Mouse (Mus musculus): ENCODE results near the gene Ap1g2. TPM values are rescaled to one million over a fixed set of nuclear protein-coding genes. Genes with fewer than 3 reads are reported as not detected.

Gene Ap1g2
- polyA plus RNA-seq, 1 experiment = 2.4 TPM

DNA sequence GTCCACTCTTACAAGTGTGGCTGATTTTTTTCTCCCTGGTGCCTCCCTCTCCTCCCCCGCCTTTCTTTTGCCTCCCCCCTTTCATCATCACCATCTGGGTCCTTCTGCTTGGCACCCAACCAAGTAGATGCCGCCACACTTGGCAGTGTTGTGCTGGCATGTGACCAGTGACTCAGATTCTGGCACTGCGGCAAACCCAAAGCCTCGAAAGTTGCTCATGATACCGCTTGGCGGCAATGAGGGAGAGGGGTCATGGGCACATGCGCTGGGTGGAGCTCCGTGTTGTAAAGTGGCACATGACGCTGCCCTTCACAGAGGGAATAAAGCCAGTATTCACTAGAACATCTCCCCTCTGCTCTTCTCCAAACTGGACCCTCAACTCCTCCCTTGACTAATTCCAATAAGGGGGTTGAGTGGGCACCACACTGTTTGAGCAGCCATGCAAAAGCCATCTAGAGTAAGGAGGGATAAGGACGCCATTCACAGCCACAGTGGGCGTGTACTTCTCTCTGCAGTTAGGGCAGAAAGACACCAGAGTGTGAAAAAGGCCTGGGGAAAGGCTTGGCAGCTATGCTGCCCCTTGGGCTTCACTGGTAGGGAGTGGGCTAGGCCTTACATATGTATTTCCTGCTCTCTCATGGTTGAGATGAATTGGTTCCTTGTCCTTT lies 51.1 kb downstream of the Ap1g2 start:
- H3K36me3 ChIP-seq (ENCODE audit: control insufficient read depth) = no peaks in the 10 kb centered on the region
- H3K4me3 ChIP-seq (replicated peaks) = no peak overlapping the region
- TF ChIP-seq TAL1 (IDR thresholded peaks at IDR 0.05; ENCODE audit: low read length) (no peak), GATA1 (IDR thresholded peaks at IDR 0.05; ENCODE audit: low read length) (no peak)
- H3K27me3 ChIP-seq (ENCODE audit: control insufficient read depth) = peaks cover 12% of the 10 kb centered on the region
- H3K9me3 ChIP-seq (ENCODE audit: control insufficient read depth, low read length) = no peaks in the 10 kb centered on the region
- peaks cover 40% of the 10 kb centered on the region for H3K4me1 ChIP-seq (ENCODE audit: control insufficient read depth)

DNA sequence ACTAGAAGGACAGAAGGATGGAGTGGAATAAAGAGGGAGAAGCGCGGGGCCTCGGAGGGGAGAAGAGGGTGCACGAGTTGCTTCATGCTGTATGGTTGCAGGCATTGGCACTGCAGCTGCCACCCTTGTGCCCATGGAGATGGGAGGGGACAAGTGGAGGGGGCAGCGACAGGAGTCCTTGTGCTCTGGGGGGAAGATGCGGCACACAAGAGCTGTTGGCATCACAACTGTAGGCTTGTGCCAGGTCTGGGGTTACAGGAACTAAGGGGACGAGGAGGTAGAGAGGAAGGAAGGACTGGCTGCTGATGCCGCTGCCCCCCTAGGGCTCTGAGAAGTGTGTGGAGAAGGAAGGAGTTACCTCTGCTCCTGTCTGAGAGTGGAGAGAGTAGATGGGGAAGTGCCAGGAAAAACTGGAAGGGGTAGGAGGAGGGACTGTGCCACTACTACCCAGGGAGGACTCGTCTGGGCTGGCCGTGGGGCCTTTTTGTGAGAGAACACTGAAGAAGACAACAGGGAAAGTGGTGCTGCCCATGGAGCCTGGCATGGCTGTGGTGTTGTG lies 52.1 kb downstream of the Ap1g2 start:
- Histone ChIP-seq H3K27me3 (ENCODE audit: control insufficient read depth) (peaks cover 17% of the 10 kb centered on the region), H3K9me3 (ENCODE audit: control insufficient read depth, low read length) (no peaks in the 10 kb centered on the region), H3K36me3 (ENCODE audit: control insufficient read depth) (no peaks in the 10 kb centered on the region), H3K4me1 (ENCODE audit: control insufficient read depth) (peaks cover 32% of the 10 kb centered on the region), H3K4me3 (replicated peaks) (no peak overlapping the region)
- TF ChIP-seq GATA1 (IDR thresholded peaks at IDR 0.05; ENCODE audit: low read length) (no peak), TAL1 (IDR thresholded peaks at IDR 0.05; ENCODE audit: low read length) (no peak)

DNA sequence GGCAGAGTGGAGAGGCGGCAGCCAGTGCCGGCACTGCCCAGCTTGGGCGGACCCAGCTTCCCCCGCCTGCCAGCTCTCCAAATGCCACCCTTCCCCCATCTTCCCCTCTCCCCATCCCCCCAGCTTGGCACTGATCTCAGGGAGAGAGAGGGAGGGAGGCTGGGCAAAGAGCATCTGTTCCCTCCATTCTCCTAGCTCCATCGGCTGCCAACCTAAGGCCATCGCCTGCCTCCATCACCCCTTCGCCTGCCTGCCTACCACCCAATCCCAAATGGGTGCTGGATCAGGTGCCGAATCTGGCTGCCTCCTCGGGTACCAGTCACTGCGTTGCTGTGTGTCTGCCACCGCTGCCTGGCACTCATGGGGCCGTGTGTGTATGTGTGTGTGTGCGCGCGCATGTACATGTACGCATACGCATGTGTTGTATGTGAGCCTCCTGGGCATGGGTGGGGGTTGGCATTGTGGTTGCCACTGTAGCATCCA lies 52.6 kb downstream of the Ap1g2 start:
- peaks cover 19% of the 10 kb centered on the region for H3K27me3 ChIP-seq (ENCODE audit: control insufficient read depth)
- no peak overlapping the region for H3K4me3 ChIP-seq (replicated peaks)
- TF ChIP-seq GATA1 (IDR thresholded peaks at IDR 0.05; ENCODE audit: low read length) = no peak
- no peak for TF ChIP-seq TAL1 (IDR thresholded peaks at IDR 0.05; ENCODE audit: low read length)
- no peaks in the 10 kb centered on the region for H3K9me3 ChIP-seq (ENCODE audit: control insufficient read depth, low read length)
- H3K4me1 ChIP-seq (ENCODE audit: control insufficient read depth) = peaks cover 26% of the 10 kb centered on the region
- no peaks in the 10 kb centered on the region for H3K36me3 ChIP-seq (ENCODE audit: control insufficient read depth)

DNA sequence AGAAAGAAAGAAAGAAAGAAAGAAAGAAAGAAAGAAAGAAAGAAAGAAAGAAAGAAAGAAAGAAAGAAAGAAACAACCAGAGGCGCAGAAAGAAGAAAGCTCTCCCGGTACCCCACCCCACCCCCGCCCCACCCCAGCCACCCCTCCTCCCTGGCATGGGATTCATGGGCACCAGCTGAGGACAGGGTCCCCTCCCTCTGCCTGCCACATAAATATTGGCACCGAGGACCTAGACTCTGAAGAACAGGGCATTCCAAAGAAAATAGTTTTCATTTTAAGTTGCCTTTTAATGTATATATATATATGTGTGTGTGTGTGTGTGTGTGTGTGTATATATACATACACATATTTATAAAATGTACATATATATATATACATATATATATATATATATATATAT lies 53.3 kb downstream of the Ap1g2 start:
- peaks cover 19% of the 10 kb centered on the region for H3K4me1 ChIP-seq (ENCODE audit: control insufficient read depth)
- H3K9me3 ChIP-seq (ENCODE audit: control insufficient read depth, low read length) = no peaks in the 10 kb centered on the region
- TF ChIP-seq GATA1 (IDR thresholded peaks at IDR 0.05; ENCODE audit: low read length) (no peak), TAL1 (IDR thresholded peaks at IDR 0.05; ENCODE audit: low read length) (no peak)
- H3K27me3 ChIP-seq (ENCODE audit: control insufficient read depth) = peaks cover 19% of the 10 kb centered on the region
- no peaks in the 10 kb centered on the region for H3K36me3 ChIP-seq (ENCODE audit: control insufficient read depth)
- H3K4me3 ChIP-seq (replicated peaks) = no peak overlapping the region

DNA sequence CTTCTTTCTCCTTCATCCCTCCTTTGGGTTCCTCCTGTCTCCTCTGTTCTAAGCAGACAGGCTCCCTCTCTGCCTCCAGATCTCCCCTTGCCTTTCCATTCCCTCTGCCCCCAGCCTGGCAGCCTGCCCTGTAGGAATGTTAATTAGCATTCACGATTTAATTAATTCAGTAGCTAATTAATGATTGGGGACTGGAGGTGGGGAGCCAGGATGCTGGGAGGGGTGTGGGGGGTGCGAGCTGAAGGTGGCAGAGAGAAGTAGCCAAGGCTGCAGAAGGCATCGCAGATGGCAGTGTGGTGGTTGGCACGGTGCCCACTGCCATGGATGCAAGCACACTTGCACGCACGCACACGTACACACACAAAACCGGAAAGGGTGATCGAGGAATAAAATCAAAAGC lies 53.9 kb downstream of the Ap1g2 start:
- H3K4me1 ChIP-seq (ENCODE audit: control insufficient read depth) = peaks cover 14% of the 10 kb centered on the region
- peaks cover 19% of the 10 kb centered on the region for H3K27me3 ChIP-seq (ENCODE audit: control insufficient read depth)
- no peak for TF ChIP-seq TAL1 (IDR thresholded peaks at IDR 0.05; ENCODE audit: low read length)
- TF ChIP-seq GATA1 (IDR thresholded peaks at IDR 0.05; ENCODE audit: low read length) = no peak
- H3K4me3 ChIP-seq (replicated peaks) = no peak overlapping the region
- no peaks in the 10 kb centered on the region for H3K9me3 ChIP-seq (ENCODE audit: control insufficient read depth, low read length)
- no peaks in the 10 kb centered on the region for H3K36me3 ChIP-seq (ENCODE audit: control insufficient read depth)

Other genes with a start within 250 kb of the Ap1g2 start
- gene Homez, start 235.6 kb downstream of the Ap1g2 start, polyA plus RNA-seq (2012) = not detected in 2 replicates
- gene Ppp1r3e, start 229.0 kb downstream of the Ap1g2 start, polyA plus RNA-seq (2012) = 0.02 TPM in 1 of 2 replicates, not detected in the other
- 0.66 and 0.95 TPM in 2 replicates for gene Bcl2l2, start 223.2 kb downstream of the Ap1g2 start, polyA plus RNA-seq (2012)
- 0.05 and 0.14 TPM in 2 replicates for gene Gm20521, start 223.2 kb downstream of the Ap1g2 start, polyA plus RNA-seq (2012)
- gene Pabpn1, start 214.1 kb downstream of the Ap1g2 start, polyA plus RNA-seq (2012) = 27.8 and 29.0 TPM in 2 replicates
- gene Slc22a17, start 193.5 kb downstream of the Ap1g2 start, polyA plus RNA-seq (2012) = 0.01 TPM in 1 of 2 replicates, not detected in the other
- gene Efs, start 180.5 kb downstream of the Ap1g2 start, polyA plus RNA-seq (2012) = 0.05 TPM in 1 of 2 replicates, not detected in the other
- not detected in 2 replicates for gene Il25, start 173.9 kb downstream of the Ap1g2 start, polyA plus RNA-seq (2012)
- not detected in 2 replicates for gene Cmtm5, start 170.3 kb downstream of the Ap1g2 start, polyA plus RNA-seq (2012)
- not detected in 2 replicates for gene Myh6, start 139.7 kb downstream of the Ap1g2 start, polyA plus RNA-seq (2012)
- gene Gm17428, start 129.7 kb downstream of the Ap1g2 start, polyA plus RNA-seq (2012) = not detected in 2 replicates
- gene Myh7, start 112.0 kb downstream of the Ap1g2 start, polyA plus RNA-seq (2012) = not detected in 2 replicates
- 2.8 and 3.1 TPM in 2 replicates for gene Ngdn, start 91.1 kb downstream of the Ap1g2 start, polyA plus RNA-seq (2012)
- gene Zfhx2, start 14.3 kb downstream of the Ap1g2 start, polyA plus RNA-seq (2012) = 0.06 TPM in 2 replicates
- 0.02 and 0.04 TPM in 2 replicates for gene Thtpa, start 11.8 kb downstream of the Ap1g2 start, polyA plus RNA-seq (2012)
- gene Jph4, start 10.3 kb upstream of the Ap1g2 start, polyA plus RNA-seq (2012) = 0.02 TPM in 1 of 2 replicates, not detected in the other
- not detected in 2 replicates for gene Dhrs2, start 115.4 kb upstream of the Ap1g2 start, polyA plus RNA-seq (2012)

Measured in erythroblast, embryonic 14.5 days (primary cell).